Mouse (Mus musculus) neural tube, embryonic 14.5 days (tissue): ENCODE results near the gene Clec2g. TPM values are rescaled to one million over a fixed set of nuclear protein-coding genes. Genes with fewer than 3 reads are reported as not detected.
"Not testable (repeated sequence)": the region's sequence is repeated elsewhere in the genome, so short reads cannot be mapped to it uniquely, and the experiment has no call there.

Experiments
- ATAC-seq: fragments of 200-750 bp; cut with Nextera tagmentation; 2 replicates; pipeline ENCODE4 v1.8.0; 2017; ENCODE audit warnings: low read depth, mild to moderate bottlenecking, moderate TSS enrichment, moderate library complexity
- H3K27ac ChIP-seq: fragments of 300-500 bp; sonication (generic); 2 replicates; pipeline ENCODE4 v1.5.1; 2014; ENCODE audit warnings: low read depth, mild to moderate bottlenecking, control low read depth, low read length, moderate library complexity, mixed read lengths
- H3K27me3 ChIP-seq: fragments of 300-500 bp; sonication (generic); 2 replicates; pipeline ENCODE4 v1.6.1; 2014; ENCODE audit warnings: low read length; ENCODE audit not compliant: control insufficient read depth, insufficient read depth
- H3K36me3 ChIP-seq: fragments of 300-500 bp; sonication (generic); 2 replicates; pipeline ENCODE4 v1.6.1; 2014; ENCODE audit warnings: low read length, mixed read lengths; ENCODE audit not compliant: control insufficient read depth, insufficient read depth
- H3K4me1 ChIP-seq: fragments of 300-500 bp; sonication (generic); 2 replicates; pipeline ENCODE4 v1.6.1; 2014; ENCODE audit warnings: low read length; ENCODE audit not compliant: control insufficient read depth, insufficient read depth
- H3K4me2 ChIP-seq: fragments of 300-500 bp; sonication (generic); 2 replicates; pipeline ENCODE4 v1.6.1; 2014; ENCODE audit warnings: mild to moderate bottlenecking, low read depth, low read length, control low read depth
- H3K4me3 ChIP-seq: fragments of 300-500 bp; sonication (generic); 2 replicates; pipeline ENCODE4 v1.5.1; 2014; ENCODE audit warnings: low read depth, low read length, control low read depth, mixed read lengths
- H3K9ac ChIP-seq: fragments of 300-500 bp; sonication (generic); replicated peaks from 2 replicates; pipeline ENCODE4 v1.6.1; 2014; ENCODE audit warnings: low read depth, mild to moderate bottlenecking, control low read depth, low read length, mixed read lengths
- H3K9me3 ChIP-seq: fragments of 300-500 bp; sonication (generic); 2 replicates; pipeline ENCODE4 v1.6.1; 2016; ENCODE audit warnings: low read length; ENCODE audit not compliant: control insufficient read depth
- WGBS: fragments of 180-500 bp; shearing (Covaris S2); extraction: QIAGEN DNeasy Blood & Tissue Kit; methylation state at CpG from one replicate; pipeline ENCODE4 v1.1.7; 2014; 5-methylcytosine and 5-hydroxymethylcytosine counted together
- polyA plus RNA-seq: library from polyadenylated mRNA; unstranded; fragments of >200 nt; fragmentation: Nextera tagmentation; extraction: Ambion mirVana; gene quantifications from 2 replicates; pipeline ENCODE4 v1.2.1, GENCODE M21; 2014

Gene Clec2g
- polyA plus RNA-seq, 1 experiment from 2014 or later: not detected

DNA sequence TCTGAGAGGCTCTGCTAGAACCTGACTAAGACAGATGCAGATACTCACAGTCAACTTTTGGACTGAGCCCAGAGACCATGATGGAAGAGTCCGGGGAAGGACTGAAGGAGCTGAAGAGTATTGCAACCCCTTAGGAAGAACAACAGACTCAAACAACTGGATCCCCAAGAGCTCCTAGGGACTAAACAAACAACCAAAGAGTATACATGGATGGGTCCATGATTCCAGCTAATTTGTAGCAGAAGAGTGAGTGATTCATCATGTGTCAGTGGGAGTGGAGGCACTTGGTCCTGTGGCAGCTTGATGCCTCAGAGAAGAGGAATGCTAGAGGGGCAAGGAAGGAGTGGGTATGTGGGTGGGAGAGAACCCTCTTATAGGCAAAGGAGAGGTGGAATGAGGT lies 35.6 kb downstream of the Clec2g start:
- 96% methylated on average over 1 of the region's 1 CpGs for WGBS
- H3K4me1 ChIP-seq: no peaks in the 10 kb centered on the region
- no peak overlapping the region for H3K4me3 ChIP-seq
- no peak overlapping the region for H3K9ac ChIP-seq
- ATAC-seq: no peak
- H3K4me2 ChIP-seq: no peak overlapping the region
- H3K36me3 ChIP-seq: no peaks in the 10 kb centered on the region
- H3K27ac ChIP-seq: no peak overlapping the region
- H3K27me3 ChIP-seq: no peaks in the 10 kb centered on the region
- H3K9me3 ChIP-seq: no peaks in the 10 kb centered on the region

DNA sequence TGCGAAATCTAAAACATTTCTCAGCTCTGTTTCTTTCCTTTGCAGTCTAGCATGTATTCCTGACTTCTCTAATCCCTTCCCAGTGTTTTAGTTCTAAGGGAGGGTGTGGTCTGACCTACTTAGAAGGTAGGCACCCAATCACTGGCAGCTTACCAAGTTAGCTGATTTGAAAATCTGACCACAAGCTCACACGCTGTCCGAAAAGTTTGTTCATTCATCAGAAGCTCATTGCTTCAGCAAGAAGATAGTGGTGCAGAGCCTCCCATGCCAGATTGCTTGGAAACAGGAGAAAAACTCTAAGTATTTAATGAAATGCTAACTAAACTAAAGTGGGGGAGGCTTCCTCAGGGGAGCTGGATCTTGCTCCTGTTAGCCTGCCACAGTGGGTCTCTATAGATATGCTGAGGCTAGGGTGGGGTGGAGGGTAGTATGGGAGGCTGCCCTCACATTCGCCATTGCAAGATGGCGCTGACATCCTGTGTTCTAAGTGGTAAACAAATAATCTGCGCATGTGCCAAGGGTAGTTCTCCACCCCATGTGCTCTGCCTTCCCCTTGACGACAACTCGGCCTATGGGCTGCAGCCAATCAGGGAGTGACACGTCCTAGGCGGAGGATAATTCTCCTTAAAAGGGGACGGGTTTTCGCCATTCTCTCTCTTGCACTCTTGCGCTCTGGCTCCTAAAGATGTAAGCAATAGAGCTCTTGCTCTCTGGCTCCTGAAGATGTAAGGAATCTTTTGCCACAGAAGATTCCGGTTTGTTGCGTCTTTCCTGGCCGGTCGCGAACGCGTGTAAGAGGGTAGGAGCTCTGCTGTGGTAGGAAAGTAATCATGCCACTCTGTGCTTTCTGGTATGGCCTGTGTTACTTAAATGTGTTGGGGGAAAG lies 36.6 kb downstream of the Clec2g start:
- not testable (repeated sequence) for H3K27me3 ChIP-seq, H3K36me3 ChIP-seq, H3K9me3 ChIP-seq, H3K9ac ChIP-seq, H3K4me2 ChIP-seq, H3K4me1 ChIP-seq, ATAC-seq, H3K4me3 ChIP-seq, H3K27ac ChIP-seq
- 97% methylated on average over 20 of the region's 20 CpGs for WGBS

DNA sequence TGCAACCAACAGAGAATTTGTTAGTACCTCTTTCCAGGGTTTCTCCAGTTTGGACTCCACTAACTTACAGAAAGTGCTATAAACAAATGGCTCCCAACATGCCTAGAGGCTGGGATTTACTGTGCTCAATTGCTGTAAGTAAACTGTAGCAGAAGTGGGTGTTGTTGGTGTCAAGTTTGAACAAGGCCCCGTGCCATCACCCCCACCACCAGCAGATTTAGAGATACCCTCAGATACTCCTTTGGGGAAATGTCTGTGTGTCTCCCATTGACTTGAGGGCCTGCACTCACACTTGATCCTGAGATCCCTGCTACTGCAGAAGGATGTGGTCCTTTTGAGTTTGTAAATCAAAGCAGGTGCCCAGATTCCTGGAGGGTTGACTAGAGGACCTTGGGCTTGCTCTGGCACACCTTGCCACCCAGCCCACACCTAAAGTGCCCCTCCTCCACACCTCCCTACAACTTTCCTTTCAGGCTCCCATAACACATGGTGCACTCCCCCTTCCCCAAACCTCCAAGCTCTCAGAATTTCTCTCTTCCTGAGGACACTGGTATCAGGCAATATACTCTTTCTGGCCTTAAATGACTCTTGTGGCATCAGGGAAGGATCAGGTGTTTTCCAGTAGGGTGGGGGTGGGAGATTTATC lies 37.3 kb downstream of the Clec2g start:
- no peaks in the 10 kb centered on the region for H3K36me3 ChIP-seq
- WGBS: 73% methylated on average over 1 of the region's 1 CpGs
- no peaks in the 10 kb centered on the region for H3K9me3 ChIP-seq
- no peak overlapping the region for H3K4me3 ChIP-seq
- H3K9ac ChIP-seq: no peak overlapping the region
- H3K27ac ChIP-seq: no peak overlapping the region
- ATAC-seq: no peak
- H3K27me3 ChIP-seq: no peaks in the 10 kb centered on the region
- H3K4me2 ChIP-seq: no peak overlapping the region
- no peaks in the 10 kb centered on the region for H3K4me1 ChIP-seq

DNA sequence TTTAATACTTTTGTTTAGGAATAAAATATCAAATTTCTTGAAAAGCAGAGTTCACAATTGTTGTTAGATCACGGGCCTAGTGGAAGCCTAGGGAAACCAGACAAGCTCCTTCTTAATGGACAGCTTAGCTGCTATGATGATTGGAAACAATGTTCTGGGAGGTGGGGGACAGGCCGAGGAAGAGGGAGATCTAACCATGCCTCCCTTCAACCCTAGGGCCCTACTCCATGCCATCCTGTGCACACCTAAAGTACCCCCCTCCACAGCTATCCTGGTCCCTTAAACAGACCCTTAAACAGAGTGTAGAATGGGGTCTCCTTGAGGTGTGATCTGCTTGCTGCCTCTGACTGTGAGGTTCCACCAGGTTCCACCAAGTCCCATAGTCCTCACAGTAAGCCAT lies 38.0 kb downstream of the Clec2g start:
- no peak for ATAC-seq
- 88% methylated on average over 2 of the region's 2 CpGs for WGBS
- no peaks in the 10 kb centered on the region for H3K27me3 ChIP-seq

DNA sequence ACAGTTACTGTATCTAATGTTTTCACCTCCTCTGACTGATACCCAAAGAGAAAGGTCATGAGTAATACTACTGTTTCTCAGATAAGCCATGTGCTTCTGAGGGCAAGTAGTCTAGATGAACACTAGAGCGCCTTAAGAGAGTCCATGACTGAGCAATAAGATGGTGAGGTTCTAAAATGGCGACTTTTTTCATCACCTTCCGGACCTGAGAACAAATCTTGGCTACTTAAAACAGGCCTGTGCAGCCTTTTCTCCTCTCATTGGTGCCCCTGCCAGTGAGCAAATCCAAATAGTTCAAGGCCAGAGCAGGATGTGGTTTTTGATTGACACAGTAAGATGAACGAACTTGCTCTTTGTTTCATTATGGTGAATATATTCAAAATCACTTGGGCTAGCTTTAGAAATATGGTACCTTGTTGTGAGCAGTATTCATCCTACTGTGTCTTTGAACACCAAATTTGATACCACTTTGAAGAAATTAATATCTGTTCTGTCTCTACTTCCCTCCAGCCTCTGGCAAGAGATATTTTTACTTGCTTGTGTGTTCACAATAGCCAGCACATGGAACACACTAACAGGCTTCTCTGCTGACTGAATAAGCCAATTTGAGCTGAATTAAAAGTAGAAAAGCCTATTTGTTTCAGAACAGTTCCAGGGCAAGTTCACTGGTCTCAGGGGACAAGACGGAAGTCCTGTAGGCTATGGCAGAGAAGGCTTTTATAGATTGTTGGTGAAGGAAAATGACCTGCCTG lies 38.7 kb downstream of the Clec2g start:
- Histone ChIP-seq H3K27ac (no peak overlapping the region), H3K9ac (no peak overlapping the region), H3K4me2 (no peak overlapping the region), H3K4me1 (no peaks in the 10 kb centered on the region), H3K9me3 (no peaks in the 10 kb centered on the region), H3K36me3 (no peaks in the 10 kb centered on the region), H3K4me3 (no peak overlapping the region), H3K27me3 (no peaks in the 10 kb centered on the region)
- WGBS: 92% methylated on average over 5 of the region's 5 CpGs
- no peak for ATAC-seq

More for the DNA sequence above, 38.0 kb downstream of the Clec2g start:
- no peak overlapping the region for H3K4me3 ChIP-seq
- no peaks in the 10 kb centered on the region for H3K36me3 ChIP-seq
- no peaks in the 10 kb centered on the region for H3K9me3 ChIP-seq
- no peak overlapping the region for H3K27ac ChIP-seq
- H3K4me1 ChIP-seq: no peaks in the 10 kb centered on the region
- H3K9ac ChIP-seq: no peak overlapping the region
- H3K4me2 ChIP-seq: no peak overlapping the region

DNA sequence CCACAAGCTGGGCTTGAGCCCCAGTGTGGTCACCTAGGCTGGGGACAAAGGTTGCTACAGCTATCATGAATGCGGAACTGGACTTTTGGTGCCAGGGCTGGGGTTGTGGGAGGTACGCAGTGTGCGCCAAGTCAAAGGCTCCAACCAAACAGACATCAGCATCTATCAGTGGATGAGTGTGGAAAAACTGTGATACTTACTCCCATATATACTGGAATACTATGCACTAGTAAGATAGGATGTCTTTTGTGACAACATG lies 39.2 kb downstream of the Clec2g start:
- 91% methylated on average over 3 of the region's 3 CpGs for WGBS
- H3K4me1 ChIP-seq: no peaks in the 10 kb centered on the region
- H3K9me3 ChIP-seq: no peaks in the 10 kb centered on the region
- no peaks in the 10 kb centered on the region for H3K36me3 ChIP-seq
- ATAC-seq: no peak
- no peak overlapping the region for H3K4me3 ChIP-seq
- no peaks in the 10 kb centered on the region for H3K27me3 ChIP-seq
- no peak overlapping the region for H3K4me2 ChIP-seq
- H3K27ac ChIP-seq: no peak overlapping the region
- H3K9ac ChIP-seq: no peak overlapping the region

DNA sequence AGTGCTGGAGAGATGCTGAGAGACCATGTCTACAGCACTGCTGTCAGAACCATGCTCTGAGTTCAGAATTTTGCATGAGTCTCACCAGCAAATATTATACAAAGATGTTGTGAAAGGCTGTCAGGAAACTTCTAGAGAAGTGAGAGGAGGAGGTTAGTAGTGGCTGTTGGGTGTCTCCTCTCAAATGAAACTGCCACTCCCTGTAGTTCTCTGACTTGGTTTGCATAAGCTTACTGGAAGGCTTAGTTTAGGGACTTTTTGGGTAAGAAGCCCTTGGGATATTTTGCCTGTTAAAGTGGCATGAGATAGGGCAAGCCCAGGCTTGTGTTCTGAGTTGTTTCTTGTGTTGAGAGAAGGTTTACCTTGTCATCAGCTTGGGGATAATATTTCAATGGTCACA lies 40.7 kb downstream of the Clec2g start:
- not testable (repeated sequence) for H3K9ac ChIP-seq, H3K4me3 ChIP-seq, H3K9me3 ChIP-seq, H3K27ac ChIP-seq, ATAC-seq, H3K36me3 ChIP-seq, H3K4me2 ChIP-seq, H3K4me1 ChIP-seq, H3K27me3 ChIP-seq

DNA sequence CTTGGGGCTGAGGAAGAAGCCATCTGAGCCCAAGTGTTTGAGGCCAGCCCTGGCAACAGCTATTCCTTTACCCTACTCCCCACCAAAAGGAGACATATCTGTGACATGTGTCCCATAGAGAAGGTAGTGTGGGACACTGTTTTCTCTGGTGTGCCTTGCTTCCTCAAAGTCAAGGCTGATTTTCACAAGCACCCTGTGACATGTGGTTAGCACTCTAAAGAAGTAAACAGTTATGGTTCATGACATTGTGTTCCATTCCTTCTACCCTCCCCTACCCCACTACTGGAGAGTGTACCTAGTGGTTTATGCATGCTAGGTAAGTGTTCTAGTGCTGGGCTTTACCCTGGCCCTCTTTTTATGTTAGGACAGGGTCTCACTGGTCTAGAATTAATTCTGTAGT lies 42.0 kb downstream of the Clec2g start:
- Histone ChIP-seq H3K9me3 (no peaks in the 10 kb centered on the region), H3K27ac (no peak overlapping the region), H3K4me2 (no peak overlapping the region), H3K9ac (no peak overlapping the region), H3K4me3 (no peak overlapping the region), H3K4me1 (no peaks in the 10 kb centered on the region), H3K36me3 (no peaks in the 10 kb centered on the region), H3K27me3 (no peaks in the 10 kb centered on the region)
- ATAC-seq: no peak

DNA sequence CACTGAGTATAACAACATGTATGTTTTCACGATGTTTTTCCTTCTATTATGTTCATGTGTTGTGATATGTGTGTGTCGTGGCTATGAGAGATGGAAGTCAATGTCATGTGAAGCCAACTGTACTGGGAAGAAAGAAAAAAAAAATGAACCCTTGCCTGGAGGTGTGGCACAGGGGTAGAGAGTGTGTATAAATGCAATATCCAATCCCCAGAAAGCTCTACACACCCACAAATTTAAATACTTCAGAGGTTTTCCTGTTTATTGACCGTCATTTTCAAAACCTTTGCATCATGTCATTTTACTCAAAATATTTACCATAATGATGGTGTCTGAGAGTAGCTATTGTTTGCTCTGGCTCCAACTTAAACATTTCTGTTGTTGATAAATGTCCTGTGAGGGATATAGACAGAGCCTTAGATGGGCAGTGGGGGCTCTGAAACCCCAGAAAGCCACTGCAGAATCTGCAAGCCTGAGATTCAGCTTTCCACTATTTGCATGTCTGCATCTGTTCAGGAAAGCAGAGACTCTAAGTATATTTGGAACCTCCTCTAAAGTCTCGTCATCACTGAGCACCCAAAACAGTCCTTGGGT lies 47.9 kb downstream of the Clec2g start:
- not testable (repeated sequence) for H3K4me2 ChIP-seq, H3K9me3 ChIP-seq, H3K36me3 ChIP-seq, H3K9ac ChIP-seq, H3K27ac ChIP-seq, ATAC-seq, H3K4me1 ChIP-seq, H3K4me3 ChIP-seq, H3K27me3 ChIP-seq
- 89% methylated on average over 4 of the region's 4 CpGs for WGBS
